Comparison of ENCODE assay signal across 22 mouse cellular contexts in genomic region chr4:87823623-87824022, GRCm38 (mm10).
DNase-seq lines count a peak whose midpoint lies in the region; ATAC-seq and TF ChIP-seq lines count a peak whose summit lies in the region.
"Had no signal": no experiment of that assay in that cellular context is flagged by ENCODE, and none has a peak within 500 bp of the region (broad histone marks: within the 10 kb centered on the region; RNA-seq: fewer than 3 reads in every experiment).

No protein-coding gene starts in this region.

- peaks cover 9% of the 10 kb centered on the region for H3K36me3 ChIP-seq in heart, embryonic 13.5 days
- H3K36me3 ChIP-seq in heart, embryonic 12.5 days: peaks cover 7% of the 10 kb centered on the region; the same call in 1 of the 2 replicates
- H3K36me3 ChIP-seq in lung, embryonic 15.5 days: no peaks in the 10 kb centered on the region
- H3K36me3 ChIP-seq: embryonic facial prominence, embryonic 12.5 days; hindbrain, embryonic 12.5 days; stomach, embryonic 15.5 days had no signal

- H3K4me2 ChIP-seq in heart, embryonic 13.5 days: no peak overlapping the region
- H3K4me2 ChIP-seq in heart, embryonic 12.5 days: no peak overlapping the region
- H3K4me2 ChIP-seq in lung, embryonic 15.5 days: no peak overlapping the region
- H3K4me2 ChIP-seq: embryonic facial prominence, embryonic 12.5 days; hindbrain, embryonic 12.5 days; stomach, embryonic 15.5 days had no signal

- no peak overlapping the region for H3K4me3 ChIP-seq in heart, embryonic 13.5 days
- no peak overlapping the region for H3K4me3 ChIP-seq in heart, embryonic 12.5 days
- no peak overlapping the region for H3K4me3 ChIP-seq in lung, embryonic 15.5 days
- H3K4me3 ChIP-seq in lung, adult 2 months (replicated peaks; ENCODE audit: extremely low read depth, low read depth, low read length): no peak overlapping the region
- H3K4me3 ChIP-seq: embryonic facial prominence, embryonic 12.5 days; hindbrain, embryonic 12.5 days; left cerebral cortex, adult 2 months; midbrain, embryonic 10.5 days; stomach, embryonic 15.5 days had no signal

- DNase-seq in lung, adult 2 months: no peak
- DNase-seq in cerebellum, postnatal 4 days (ENCODE audit: low spot score in 2 of 2): no peak
- DNase-seq: adrenal gland, adult 2 months; cerebellum, adult 2 months; forebrain, postnatal 0 days; gastrocnemius, postnatal 10 days; heart, adult 11 months; kidney, postnatal 14 days; left cerebral cortex, postnatal 4 days; retina, postnatal 1 day; thymus, adult 2 months had no signal

- no peak for ATAC-seq in heart, embryonic 13.5 days (ENCODE audit: extremely low read depth, insufficient number of reproducible peaks, low FRiP score, low TSS enrichment)
- ATAC-seq in heart, embryonic 12.5 days (ENCODE audit: insufficient number of reproducible peaks, low FRiP score): no peak
- ATAC-seq in lung, embryonic 15.5 days (ENCODE audit: borderline replicate concordance, extremely low read depth, low FRiP score, low TSS enrichment): peak; percentile 49
- ATAC-seq in hematopoietic stem cell, adult 5-6 weeks (replicated peaks in 1 of 2; ENCODE audit: insufficient read depth in 1 of 2, low FRiP score in 2 of 2, low TSS enrichment in 1 of 2, low read depth in 1 of 2, poor library complexity in 2 of 2, severe bottlenecking in 2 of 2): peak; percentile 32 to 39; a peak in 3 of 4 replicates
- peak; percentile 26 for ATAC-seq in megakaryocyte progenitor cell, adult 5-6 weeks (replicated peaks; ENCODE audit: poor library complexity)
- ATAC-seq: forebrain, postnatal 0 days; inflammation-experienced regulatory T-cells, adult 6 months had no signal

- H3K4me1 ChIP-seq in heart, embryonic 13.5 days: peaks cover 18% of the 10 kb centered on the region
- H3K4me1 ChIP-seq in heart, embryonic 12.5 days (replicated peaks): peaks cover 7% of the 10 kb centered on the region
- H3K4me1 ChIP-seq in lung, embryonic 15.5 days: 0 out of 2 replicates have a peak, but pooled peaks cover 3% of the 10 kb centered on the region
- H3K4me1 ChIP-seq in lung, adult 2 months (ENCODE audit: control insufficient read depth, insufficient read depth, low read length): peaks cover 6% of the 10 kb centered on the region
- H3K4me1 ChIP-seq: midbrain, embryonic 10.5 days; stomach, embryonic 15.5 days had no signal

- TF ChIP-seq CTCF in lung, adult 2 months (IDR thresholded peaks at IDR 0.05; ENCODE audit: insufficient read depth, low read length): no peak

- 69% methylated on average over 3 of the region's 3 CpGs for WGBS in heart, embryonic 13.5 days
- WGBS in heart, embryonic 12.5 days: 74% methylated on average over 3 of the region's 3 CpGs
- 45% methylated on average over 3 of the region's 3 CpGs for WGBS in lung, embryonic 15.5 days
- WGBS in lung, adult 2 months: 22% methylated on average over 3 of the region's 3 CpGs

- H3K9me3 ChIP-seq in heart, embryonic 13.5 days: no peaks in the 10 kb centered on the region
- H3K9me3 ChIP-seq in heart, embryonic 12.5 days (replicated peaks): no peaks in the 10 kb centered on the region
- H3K9me3 ChIP-seq in lung, embryonic 15.5 days: no peaks in the 10 kb centered on the region
- H3K9me3 ChIP-seq: embryonic facial prominence, embryonic 12.5 days; hindbrain, embryonic 12.5 days; midbrain, embryonic 10.5 days; stomach, embryonic 15.5 days had no signal

- H3K27ac ChIP-seq in heart, embryonic 13.5 days (replicated peaks): 0 out of 2 replicates have a peak overlapping the region, but pooled peaks have one; percentile 29
- H3K27ac ChIP-seq in heart, embryonic 12.5 days (ENCODE audit: poor library complexity, severe bottlenecking): no peak overlapping the region
- H3K27ac ChIP-seq in lung, embryonic 15.5 days: peak overlapping the region; percentile 65
- H3K27ac ChIP-seq: embryonic facial prominence, embryonic 12.5 days; hindbrain, embryonic 12.5 days; left cerebral cortex, adult 2 months; midbrain, embryonic 10.5 days; stomach, embryonic 15.5 days had no signal

- no peak for TF ChIP-seq POLR2A in lung, adult 2 months (IDR thresholded peaks at IDR 0.05; ENCODE audit: borderline replicate concordance, extremely low read depth, low read depth, low read length)

- no peaks in the 10 kb centered on the region for H3K27me3 ChIP-seq in heart, embryonic 13.5 days (replicated peaks)
- no peaks in the 10 kb centered on the region for H3K27me3 ChIP-seq in heart, embryonic 12.5 days (replicated peaks)
- no peaks in the 10 kb centered on the region for H3K27me3 ChIP-seq in lung, embryonic 15.5 days
- H3K27me3 ChIP-seq: embryonic facial prominence, embryonic 12.5 days; hindbrain, embryonic 12.5 days; stomach, embryonic 15.5 days had no signal

- H3K9ac ChIP-seq in heart, embryonic 13.5 days: no peak overlapping the region
- H3K9ac ChIP-seq in heart, embryonic 12.5 days: no peak overlapping the region
- no peak overlapping the region for H3K9ac ChIP-seq in lung, embryonic 15.5 days
- H3K9ac ChIP-seq: embryonic facial prominence, embryonic 12.5 days; forebrain, postnatal 0 days; hindbrain, embryonic 12.5 days; stomach, embryonic 15.5 days had no signal

Comparison
In these comparisons a context has a peak if more than half of its experiments do, and no peak if none do; other contexts are left out.
1. ATAC-seq: peak in lung, embryonic 15.5 days (single experiment), hematopoietic stem cell, adult 5-6 weeks (2 of 2) and megakaryocyte progenitor cell, adult 5-6 weeks (single experiment); none in heart, embryonic 13.5 days (single experiment) and heart, embryonic 12.5 days (single experiment).